Mouse (Mus musculus) retina, postnatal 1 day (tissue): ENCODE data around the gene Sipa1l1.

ENCODE experiments used
- DNase-seq: peaks from one replicate; pipeline ENCODE4 v3.0.0-alpha.2; 2012

Gene Sipa1l1

DNA sequence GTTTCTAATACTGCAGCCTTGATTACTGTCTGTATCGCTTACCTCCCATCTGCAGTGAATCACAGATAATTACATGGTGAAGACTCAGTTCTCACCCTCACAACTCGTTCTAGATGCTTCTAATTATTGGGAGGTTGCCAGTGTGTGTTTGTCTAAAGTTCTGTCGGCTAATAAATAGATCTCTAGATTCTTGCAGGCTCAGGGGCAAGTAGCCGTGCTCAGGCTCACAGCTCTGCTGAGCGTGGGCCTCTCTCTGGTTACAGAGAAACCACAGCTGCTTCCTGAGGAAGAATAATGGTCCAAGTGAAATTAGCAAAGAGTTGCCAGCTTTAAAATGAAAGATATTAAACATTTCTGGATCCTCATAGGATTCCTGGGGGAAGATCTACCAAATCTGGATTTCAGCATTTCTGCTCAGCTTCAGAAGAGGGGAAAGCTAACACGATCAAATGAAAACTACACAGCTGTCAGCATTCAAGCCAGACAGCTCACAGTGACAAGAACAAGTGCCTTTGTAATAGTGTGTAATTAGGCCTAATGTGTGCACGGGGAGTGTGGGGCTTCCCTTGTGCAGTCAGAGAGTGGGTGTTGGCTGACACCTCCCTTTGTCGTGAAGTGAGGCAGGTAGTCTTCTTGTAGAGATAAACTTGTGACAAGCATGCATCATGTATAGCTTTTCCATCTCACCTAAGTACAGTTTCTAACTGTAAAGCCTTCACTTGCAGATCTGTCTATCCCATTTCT is 225.2 kb downstream of the Sipa1l1 start:
- no peak for DNase-seq

- no peak for DNase-seq
Observed at GRCm38 (mm10) chr12:82395194-82395593, 226.1 kb downstream of the Sipa1l1 start.

DNA sequence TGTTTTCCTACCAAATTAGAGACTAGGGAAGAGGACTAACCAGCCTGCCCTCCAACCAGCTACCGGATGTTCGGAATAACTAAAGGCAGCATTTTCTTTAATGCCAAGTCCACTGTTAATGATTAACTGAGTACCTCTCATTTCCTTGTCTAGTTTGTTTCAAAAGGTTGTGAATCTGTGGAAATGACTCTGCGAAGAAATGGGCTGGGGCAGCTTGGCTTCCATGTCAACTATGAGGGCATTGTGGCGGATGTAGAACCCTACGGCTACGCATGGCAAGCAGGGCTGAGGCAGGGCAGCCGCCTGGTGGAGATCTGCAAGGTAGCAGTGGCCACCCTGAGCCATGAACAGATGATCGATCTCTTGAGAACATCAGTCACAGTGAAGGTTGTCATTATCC is 228.1 kb downstream of the Sipa1l1 start:
- no peak for DNase-seq

DNA sequence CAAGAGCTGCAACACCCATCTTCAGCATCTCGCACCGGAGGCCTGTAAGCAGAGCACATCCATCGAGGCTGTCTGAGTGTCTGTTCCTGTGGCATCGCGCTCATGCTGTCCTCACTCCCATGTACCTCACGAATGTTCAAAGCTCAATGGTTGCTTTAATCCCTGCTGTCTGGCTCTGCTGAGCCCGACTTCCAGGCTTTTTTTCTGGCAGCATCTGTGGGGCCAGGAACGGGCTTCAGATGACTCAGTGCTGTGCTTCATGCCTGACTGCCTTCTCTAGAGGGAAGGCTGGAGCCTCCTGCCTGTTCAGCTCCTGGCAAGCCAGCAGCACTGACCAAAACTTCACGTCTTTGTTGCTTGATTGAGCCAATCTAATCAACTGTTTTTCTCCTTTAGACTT is 228.6 kb downstream of the Sipa1l1 start:
- peak; percentile 40 for DNase-seq

DNA sequence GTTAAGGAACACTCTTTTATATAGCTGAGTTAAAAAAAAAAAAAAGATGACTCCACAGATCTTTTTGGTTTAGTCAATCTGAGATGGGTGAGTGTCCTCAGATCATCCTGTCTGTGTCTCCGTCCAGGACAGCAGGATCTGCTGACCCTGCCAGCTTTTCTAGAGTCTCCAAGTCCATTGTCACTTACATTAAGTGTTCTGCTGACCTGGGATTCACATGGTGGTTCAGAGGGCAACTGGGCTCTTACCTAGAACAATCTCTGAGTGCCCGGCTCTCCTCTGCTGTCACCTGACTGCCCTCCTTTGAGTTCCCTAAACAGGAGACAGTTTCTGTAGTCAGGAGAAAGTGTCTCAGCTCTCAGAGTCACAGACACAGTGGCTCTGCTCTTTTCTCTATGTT is 229.8 kb downstream of the Sipa1l1 start:
- no peak for DNase-seq

DNA sequence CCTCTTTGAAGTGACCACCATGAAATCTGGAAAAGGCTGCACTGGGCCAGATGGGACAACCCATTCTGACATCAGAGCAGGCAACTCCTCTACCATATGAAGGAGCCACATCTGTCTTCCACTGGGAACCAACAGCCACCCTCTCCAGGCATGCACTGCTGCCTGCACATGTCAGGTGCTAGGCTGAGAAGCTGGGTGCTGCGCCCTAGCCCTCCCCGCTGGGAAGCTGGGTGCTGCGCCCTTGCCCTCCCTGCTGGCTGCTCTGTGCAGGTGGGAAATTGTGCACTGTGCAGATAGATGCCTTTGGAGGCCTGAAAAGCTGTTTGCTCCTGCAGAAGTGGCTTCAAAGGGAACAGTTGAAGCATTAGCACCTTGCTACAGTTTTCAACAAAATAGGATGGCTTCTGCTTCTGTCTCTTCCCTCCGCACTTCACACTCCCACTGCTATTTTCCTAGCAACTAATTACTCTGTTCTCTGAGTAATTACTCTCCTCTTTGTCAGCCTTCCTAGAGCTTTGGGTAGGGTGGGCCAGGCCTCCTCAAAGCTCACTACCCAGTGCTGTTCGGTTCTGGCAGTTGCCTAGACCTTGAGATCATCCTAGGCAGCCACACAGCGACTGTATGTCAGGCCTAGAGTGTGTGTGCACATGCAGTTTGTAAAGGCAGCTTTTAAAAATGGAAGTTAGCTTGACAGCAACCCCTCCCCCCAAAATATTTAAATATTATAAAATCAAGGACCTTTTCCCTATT is 231.0 kb downstream of the Sipa1l1 start:
- no peak for DNase-seq

- no peak for DNase-seq
Observed at GRCm38 (mm10) chr12:82400783-82401182, 231.7 kb downstream of the Sipa1l1 start.

- DNase-seq, result no peak
Observed at GRCm38 (mm10) chr12:82401440-82401839, 232.3 kb downstream of the Sipa1l1 start.

DNA sequence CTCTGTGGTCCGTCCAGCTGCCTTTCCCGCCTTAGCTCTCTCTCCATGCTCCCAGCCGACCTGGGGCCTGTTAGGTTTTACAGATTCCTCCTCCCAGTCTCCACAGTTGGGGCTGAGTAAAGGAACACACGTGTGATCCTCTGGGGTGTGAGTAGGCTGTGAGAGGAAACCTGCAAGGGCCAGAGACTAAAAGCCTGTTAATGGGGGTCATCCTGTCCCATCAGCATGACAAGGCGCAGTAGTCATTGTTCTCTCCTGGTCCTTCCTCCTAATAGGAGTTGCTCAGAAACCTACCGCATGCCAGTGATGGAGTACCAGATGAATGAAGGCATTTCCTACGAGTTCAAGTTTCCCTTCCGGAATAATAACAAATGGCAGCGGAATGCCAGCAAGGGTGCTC is 233.5 kb downstream of the Sipa1l1 start:
- DNase-seq, result no peak

DNA sequence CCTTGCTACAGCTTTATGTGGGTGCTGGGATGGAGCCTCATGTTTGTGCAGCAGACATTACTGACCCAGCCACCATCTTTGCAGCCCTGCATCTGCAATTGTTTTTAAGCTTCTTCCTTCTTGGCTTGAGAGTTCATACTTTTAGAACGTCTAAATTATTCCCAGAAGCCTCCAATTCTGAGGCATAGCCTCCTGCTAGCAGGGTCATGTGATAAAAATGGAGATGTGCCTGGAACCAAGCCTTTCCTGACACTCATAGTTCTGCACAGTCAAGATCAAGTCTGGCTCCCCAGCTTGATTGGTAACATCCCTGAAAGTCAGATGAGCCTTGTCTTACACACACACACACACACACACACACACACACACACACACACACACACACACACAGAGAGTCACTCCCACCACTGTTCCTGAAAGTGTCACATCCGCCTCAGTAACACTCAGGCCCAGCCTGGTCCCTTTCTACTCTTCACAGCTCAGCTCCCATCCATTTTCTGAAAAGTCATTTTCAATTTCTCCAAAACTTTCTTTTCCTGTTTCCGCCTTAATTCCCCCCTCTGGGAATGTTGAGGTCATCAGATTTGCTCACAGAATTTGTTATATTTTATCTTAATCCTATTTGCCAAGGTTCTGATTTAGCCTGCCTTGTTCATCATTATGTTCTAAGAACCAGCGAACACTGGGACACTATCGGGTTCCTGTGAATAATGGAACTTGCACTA is 238.6 kb downstream of the Sipa1l1 start:
- DNase-seq, result no peak

DNA sequence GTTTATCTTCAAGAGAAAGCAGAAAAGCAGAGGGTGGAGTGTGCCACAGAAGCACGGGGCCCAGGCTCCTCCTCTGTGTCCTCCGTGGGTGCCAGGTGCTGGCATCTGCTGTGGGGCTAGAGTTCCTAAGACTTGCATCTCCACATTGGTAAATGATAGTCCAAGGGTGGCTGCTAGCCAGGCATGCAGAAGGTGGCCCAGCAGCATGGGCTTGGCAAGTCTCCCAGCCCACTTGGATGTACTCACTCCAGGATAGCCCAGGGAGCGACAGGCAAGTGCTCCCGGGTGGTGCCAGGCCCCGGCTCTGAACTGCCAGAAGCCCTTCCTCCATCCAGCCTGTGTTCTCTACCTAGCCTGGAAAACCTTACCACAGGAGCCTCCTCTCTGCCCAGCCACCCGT is 239.4 kb downstream of the Sipa1l1 start:
- no peak for DNase-seq

GRCm38 (mm10) chr12:82409686-82410472 is 240.8 kb downstream of the Sipa1l1 start:
- no peak for DNase-seq

GRCm38 (mm10) chr12:82412291-82413032 is 243.3 kb downstream of the Sipa1l1 start:
- DNase-seq, result peak; percentile 52

DNA sequence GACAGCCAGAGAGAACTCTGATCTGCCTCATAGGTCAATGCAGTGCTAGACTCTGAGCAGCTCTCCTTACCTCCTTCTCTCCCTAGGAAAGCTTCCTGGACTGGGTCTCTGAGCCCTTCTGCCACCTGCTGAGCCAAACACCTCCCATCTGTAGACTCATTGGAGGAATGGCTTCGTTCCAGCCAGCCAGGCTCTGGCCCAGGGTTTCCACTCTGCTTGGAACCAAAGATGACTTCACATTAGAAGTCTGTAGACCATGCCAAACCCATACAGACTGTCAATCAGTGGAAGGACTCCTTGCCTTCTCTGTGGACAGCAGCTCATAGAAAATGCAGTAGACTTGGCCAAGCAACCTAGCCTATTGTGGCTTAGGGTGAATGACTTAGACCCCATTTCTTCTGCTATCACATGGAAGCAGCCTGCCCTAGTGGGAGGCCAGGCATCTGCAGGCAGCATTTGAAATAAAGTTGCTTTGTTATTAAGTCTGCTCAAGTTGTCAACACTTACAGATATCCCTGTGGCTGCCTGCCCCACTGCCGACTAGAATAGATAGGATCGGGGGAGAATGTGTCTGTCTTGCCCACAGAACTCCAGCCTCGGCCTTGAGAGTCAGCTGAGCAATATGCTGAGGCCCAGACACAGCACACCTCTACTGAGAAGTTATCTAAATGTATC is 246.7 kb downstream of the Sipa1l1 start:
- DNase-seq, result no peak

- DNase-seq, result no peak
Observed at GRCm38 (mm10) chr12:82419027-82419426, 249.9 kb downstream of the Sipa1l1 start.

- DNase-seq, result no peak
Observed at GRCm38 (mm10) chr12:82424783-82425182, 255.7 kb downstream of the Sipa1l1 start.

DNA sequence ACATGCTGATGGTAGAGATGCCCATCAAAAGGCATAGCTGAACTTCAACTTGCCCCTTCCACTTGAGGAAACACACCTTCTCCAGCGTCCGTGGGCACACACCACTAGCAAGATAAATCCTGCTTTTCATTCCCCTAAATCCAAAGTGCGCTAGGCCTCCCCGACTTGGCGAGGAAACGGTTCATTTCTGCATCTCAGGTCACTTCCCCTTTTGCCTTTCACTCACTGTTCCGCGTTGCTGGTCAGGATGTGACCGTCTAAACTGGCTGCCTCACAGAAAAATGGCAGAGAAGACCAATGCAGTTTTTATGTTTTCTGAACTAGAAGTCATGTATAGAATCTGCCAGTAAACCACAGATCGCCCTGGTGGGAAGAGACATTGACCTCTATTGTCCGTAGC is 256.7 kb downstream of the Sipa1l1 start:
- DNase-seq, result no peak

DNA sequence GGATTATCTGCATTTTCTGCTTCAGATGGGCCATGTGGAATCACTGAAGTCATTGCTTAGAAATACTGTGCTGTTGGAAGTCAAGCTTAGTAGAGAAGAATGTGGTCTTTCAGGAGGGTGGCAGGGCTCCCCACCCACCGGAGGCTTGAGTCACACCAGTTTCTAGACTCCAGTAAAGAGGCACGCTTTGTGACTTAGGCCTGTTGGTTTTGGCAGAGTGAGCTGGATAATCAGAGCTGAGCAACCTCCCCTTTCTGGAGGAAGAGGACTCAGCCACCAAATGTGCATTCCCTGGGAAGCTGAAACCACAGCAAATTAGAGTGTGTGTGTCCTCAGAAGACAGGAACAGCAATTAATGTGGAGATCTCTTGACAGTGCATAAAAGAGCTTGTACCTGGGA is 258.3 kb downstream of the Sipa1l1 start:
- DNase-seq, result no peak

GRCm38 (mm10) chr12:82428466-82428865 is 259.3 kb downstream of the Sipa1l1 start:
- DNase-seq, result no peak

DNA sequence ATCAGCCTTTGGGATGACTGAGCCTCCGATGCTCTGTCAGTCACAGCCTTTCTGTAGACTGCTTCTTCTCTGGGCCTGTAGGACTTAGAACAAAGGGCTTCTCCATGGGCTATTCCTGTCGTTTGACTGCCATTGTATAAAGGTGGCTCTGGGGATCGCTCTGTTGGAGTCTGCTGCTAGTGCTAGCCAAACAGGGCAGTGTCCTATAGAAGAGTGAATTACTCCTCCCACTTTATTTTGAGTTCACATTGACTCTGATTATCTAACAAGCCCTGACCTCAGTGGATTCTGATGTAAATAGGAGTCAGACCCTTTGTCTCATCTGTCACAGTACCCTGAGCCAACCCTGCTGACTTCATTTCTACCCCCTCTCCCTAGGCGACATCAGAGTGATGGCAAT is 264.2 kb downstream of the Sipa1l1 start:
- DNase-seq, result no peak

DNA sequence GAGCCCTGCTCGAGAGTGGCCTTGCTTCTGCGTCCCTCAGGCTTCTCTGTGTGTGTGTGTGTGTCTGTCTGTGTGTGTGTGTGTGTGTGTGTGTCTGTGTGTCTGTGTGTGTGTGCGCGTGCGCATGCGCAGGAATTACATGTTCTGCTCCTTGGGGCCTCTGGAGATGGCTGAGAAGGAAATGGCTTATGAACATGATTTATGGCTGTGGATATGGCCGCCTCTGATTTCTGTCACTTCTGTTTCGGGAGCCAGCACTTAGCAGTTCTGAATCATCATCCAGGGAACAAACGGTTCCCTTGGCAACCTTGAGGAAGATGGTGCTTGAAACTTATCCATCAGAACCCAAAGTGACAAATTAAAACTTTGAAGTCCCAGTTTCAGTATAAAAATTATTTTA is 265.5 kb downstream of the Sipa1l1 start:
- no peak for DNase-seq

DNA sequence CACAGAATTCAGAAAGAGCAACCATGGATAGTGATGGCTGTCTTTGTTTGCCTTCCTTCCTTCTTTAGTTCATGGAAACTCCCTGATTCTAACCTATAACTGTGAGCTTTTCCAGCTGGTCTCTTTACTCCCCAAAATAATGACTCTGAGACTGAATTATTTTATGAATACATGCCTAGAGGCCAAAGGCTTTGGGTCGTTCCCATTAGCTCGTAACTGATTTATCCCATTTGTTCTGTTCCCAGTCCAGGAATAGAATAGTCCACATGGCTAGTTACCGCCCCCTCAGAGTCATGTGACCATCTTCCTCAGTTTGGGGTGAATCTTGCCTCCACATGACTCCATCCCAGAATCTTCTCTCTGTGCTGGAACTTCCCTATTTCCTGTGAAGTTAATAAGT is 272.4 kb downstream of the Sipa1l1 start:
- DNase-seq, result no peak
